9 mouse cellular contexts compared by ENCODE assay signal in the genomic region with DNA sequence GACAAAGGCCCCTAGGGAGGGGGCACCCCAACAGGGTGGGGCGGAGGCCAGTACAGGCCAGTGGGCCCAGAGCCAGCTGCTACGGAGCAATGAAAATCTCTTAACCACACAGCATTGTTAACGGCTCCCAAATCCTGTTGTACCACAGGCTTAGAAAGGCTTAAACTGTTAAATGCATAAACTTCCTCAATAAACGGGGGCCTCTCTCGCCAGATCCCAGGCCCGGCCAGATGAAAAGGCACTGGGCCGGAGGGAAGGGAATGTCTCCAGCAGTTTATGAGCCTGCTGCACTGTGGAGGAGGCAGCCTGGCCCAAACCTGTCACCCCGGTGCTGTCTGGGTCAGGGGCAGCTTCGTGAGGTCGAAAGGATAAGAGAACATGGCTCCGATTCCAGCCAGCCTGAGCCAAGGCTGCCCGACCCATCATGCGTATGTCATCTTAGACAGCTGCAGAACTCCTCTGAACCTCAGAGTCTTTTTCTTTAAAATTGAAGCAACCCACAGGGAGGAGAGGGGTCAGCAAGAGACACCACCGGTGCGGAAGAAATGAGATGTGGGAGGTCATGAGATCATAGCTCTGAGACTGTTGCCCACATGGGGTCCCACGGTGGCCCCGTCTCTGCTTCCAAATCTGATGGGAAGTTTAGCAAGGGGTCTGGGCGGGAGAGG.
A peak's percentile ranks its signal among the peaks of the same experiment; 100 is the strongest.
DNase-seq lines count a peak whose midpoint lies in the region; ATAC-seq lines count a peak whose summit lies in the region.
"Had no signal": no experiment of that assay in that cellular context is flagged by ENCODE, and none has a peak within 500 bp of the region (broad histone marks: within the 10 kb centered on the region; RNA-seq: fewer than 3 reads in every experiment).

No protein-coding gene starts in this region.

- H3K9me3 ChIP-seq in heart, embryonic 10.5 days = no peaks in the 10 kb centered on the region
- no peaks in the 10 kb centered on the region for H3K9me3 ChIP-seq in hindbrain, embryonic 11.5 days (ENCODE audit: control insufficient read depth, low read length)
- H3K9me3 ChIP-seq in midbrain, embryonic 12.5 days = no peaks in the 10 kb centered on the region
- H3K9me3 ChIP-seq: heart, embryonic 15.5 days had no signal

- peaks cover 40% of the 10 kb centered on the region for H3K27me3 ChIP-seq in heart, embryonic 10.5 days (ENCODE audit: insufficient read depth, poor library complexity, severe bottlenecking)
- no peaks in the 10 kb centered on the region for H3K27me3 ChIP-seq in hindbrain, embryonic 11.5 days (ENCODE audit: control insufficient read depth, insufficient read depth, low read length)
- H3K27me3 ChIP-seq in midbrain, embryonic 12.5 days = peaks cover 25% of the 10 kb centered on the region

- no peak overlapping the region for H3K4me3 ChIP-seq in heart, embryonic 10.5 days
- H3K4me3 ChIP-seq in hindbrain, embryonic 11.5 days (ENCODE audit: low read depth, low read length) = no peak overlapping the region
- no peak overlapping the region for H3K4me3 ChIP-seq in midbrain, embryonic 12.5 days
- H3K4me3 ChIP-seq: heart, embryonic 15.5 days had no signal

- peaks cover 44% of the 10 kb centered on the region for H3K4me1 ChIP-seq in heart, embryonic 10.5 days
- H3K4me1 ChIP-seq in hindbrain, embryonic 11.5 days (replicated peaks; ENCODE audit: control insufficient read depth, insufficient read depth, low read length) = peaks cover 36% of the 10 kb centered on the region
- peaks cover 80% of the 10 kb centered on the region for H3K4me1 ChIP-seq in midbrain, embryonic 12.5 days

- intact Hi-C loops in heart, postnatal 25 days (cut with DNase I) = no loop called here

- H3K36me3 ChIP-seq in heart, embryonic 10.5 days = 0 out of 2 replicates have a peak, but pooled peaks cover 3% of the 10 kb centered on the region
- H3K36me3 ChIP-seq in hindbrain, embryonic 11.5 days (ENCODE audit: control insufficient read depth, insufficient read depth, low read length) = no peaks in the 10 kb centered on the region
- peaks cover 7% of the 10 kb centered on the region for H3K36me3 ChIP-seq in midbrain, embryonic 12.5 days
- H3K36me3 ChIP-seq: heart, embryonic 15.5 days had no signal

- 70% methylated on average over 18 of the region's 18 CpGs for WGBS in heart, embryonic 10.5 days
- WGBS in hindbrain, embryonic 11.5 days = 41% methylated on average over 18 of the region's 18 CpGs
- 13% methylated on average over 18 of the region's 18 CpGs for WGBS in midbrain, embryonic 12.5 days

- no peak for ATAC-seq in hindbrain, embryonic 11.5 days (ENCODE audit: low FRiP score)
- peak; percentile 45 for ATAC-seq in midbrain, embryonic 12.5 days (ENCODE audit: low FRiP score, low read depth)
- ATAC-seq in granulocyte monocyte progenitor cell, adult 5-6 weeks (replicated peaks; ENCODE audit: poor library complexity, severe bottlenecking) = no peak
- ATAC-seq in megakaryocyte-erythroid progenitor cell, adult 5-6 weeks (replicated peaks; ENCODE audit: low FRiP score, low TSS enrichment, poor library complexity, severe bottlenecking) = no peak

- H3K9ac ChIP-seq in hindbrain, embryonic 11.5 days (ENCODE audit: low read depth, low read length) = no peak overlapping the region
- H3K9ac ChIP-seq in midbrain, embryonic 12.5 days (replicated peaks) = 0 out of 2 replicates have a peak overlapping the region, but pooled peaks have one; percentile 34
- H3K9ac ChIP-seq: heart, embryonic 15.5 days had no signal

- H3K4me2 ChIP-seq in hindbrain, embryonic 11.5 days (replicated peaks; ENCODE audit: low read depth, low read length) = no peak overlapping the region
- 0 out of 2 replicates have a peak overlapping the region, but pooled peaks have one; percentile 17 for H3K4me2 ChIP-seq in midbrain, embryonic 12.5 days (replicated peaks)
- H3K4me2 ChIP-seq: heart, embryonic 15.5 days had no signal

- no peak for DNase-seq in heart, embryonic 10.5 days (ENCODE audit: low spot score)
- DNase-seq in heart, postnatal 25 days (ENCODE audit: low spot score) = no peak
- DNase-seq in adipocyte (ENCODE audit: low spot score) = peak; percentile 18
- DNase-seq in hindbrain, embryonic 11.5 days (ENCODE audit: low spot score) = no peak
- no peak for DNase-seq in B cell, adult 2 months

- H3K27ac ChIP-seq in heart, embryonic 10.5 days = 0 out of 2 replicates have a peak overlapping the region, but pooled peaks have one; percentile 47
- peak overlapping the region; percentile 58; the same call in 1 of the 2 replicates for H3K27ac ChIP-seq in hindbrain, embryonic 11.5 days (ENCODE audit: low read depth, low read length)
- H3K27ac ChIP-seq in midbrain, embryonic 12.5 days (replicated peaks) = peak overlapping the region; percentile 87
- H3K27ac ChIP-seq: heart, embryonic 15.5 days had no signal
